Mouse (Mus musculus) C2C12 (cell line): Measurements from ENCODE around the gene Sp9. TPM values are rescaled to one million over a fixed set of nuclear protein-coding genes. Genes with fewer than 3 reads are reported as not detected.

Experiments
- H3K27me3 ChIP-seq: one replicate; pipeline ENCODE4 v1.6.1; 2011; ENCODE audit not compliant: control insufficient read depth, insufficient read depth, insufficient read length
- H3K36me3 ChIP-seq: one replicate; pipeline ENCODE4 v1.6.1; 2011; ENCODE audit not compliant: control insufficient read depth, insufficient read depth
- H3K4me3 ChIP-seq: one replicate; pipeline ENCODE4 v1.5.1; 2011; ENCODE audit warnings: mild to moderate bottlenecking, control low read depth; ENCODE audit not compliant: poor library complexity, insufficient read depth, severe bottlenecking
- H3K79me2 ChIP-seq: one replicate; pipeline ENCODE4 v1.6.1; 2011; ENCODE audit not compliant: control insufficient read depth, insufficient read depth
- H3K79me3 ChIP-seq: one replicate; pipeline ENCODE4 v1.6.1; 2011; ENCODE audit warnings: low read depth, control low read depth
- H3ac ChIP-seq: one replicate; pipeline ENCODE3; 2011; ENCODE audit warnings: low read depth; ENCODE audit not compliant: control insufficient read depth, insufficient read length
- CEBPB ChIP-seq: IDR thresholded peaks from one replicate; pipeline ENCODE4 v1.6.1; 2011; ENCODE audit warnings: low read depth, mild to moderate bottlenecking, control low read depth, moderate library complexity
- CTCF ChIP-seq: IDR thresholded peaks from one replicate; pipeline ENCODE4 v1.5.1; 2011; ENCODE audit not compliant: control insufficient read depth, insufficient read depth, insufficient read length
- FOSL1 ChIP-seq: IDR thresholded peaks from one replicate; pipeline ENCODE4 v1.8.0; 2011; ENCODE audit warnings: mild to moderate bottlenecking, low read length; ENCODE audit not compliant: poor library complexity, insufficient read depth, severe bottlenecking
- MAX ChIP-seq: IDR thresholded peaks from one replicate; pipeline ENCODE4 v1.6.1; 2011; ENCODE audit warnings: mild to moderate bottlenecking, control low read depth
- MYOD1 ChIP-seq: IDR thresholded peaks from one replicate; pipeline ENCODE4 v1.6.1; 2011; ENCODE audit warnings: low read depth; ENCODE audit not compliant: control insufficient read depth, insufficient read length
- MYOG ChIP-seq: IDR thresholded peaks from one replicate; pipeline ENCODE4 v1.6.1; 2011; ENCODE audit not compliant: control insufficient read depth, insufficient read length; ENCODE audit errors: extremely low read depth
- USF1 ChIP-seq: IDR thresholded peaks from one replicate; pipeline ENCODE4 v1.6.1; 2011; ENCODE audit warnings: low read depth, mild to moderate bottlenecking, control low read depth, moderate library complexity
- polyA plus RNA-seq: library from polyadenylated mRNA; unstranded; fragments of >200 nt; fragmentation: generic; extraction: Trizol; gene quantifications from one replicate; pipeline ENCODE4 v1.2.1, GENCODE M21; 2012; ENCODE audit warnings: missing spikeins

The Sp9 gene
- polyA plus RNA-seq, 1 experiment: 0.02 TPM

DNA sequence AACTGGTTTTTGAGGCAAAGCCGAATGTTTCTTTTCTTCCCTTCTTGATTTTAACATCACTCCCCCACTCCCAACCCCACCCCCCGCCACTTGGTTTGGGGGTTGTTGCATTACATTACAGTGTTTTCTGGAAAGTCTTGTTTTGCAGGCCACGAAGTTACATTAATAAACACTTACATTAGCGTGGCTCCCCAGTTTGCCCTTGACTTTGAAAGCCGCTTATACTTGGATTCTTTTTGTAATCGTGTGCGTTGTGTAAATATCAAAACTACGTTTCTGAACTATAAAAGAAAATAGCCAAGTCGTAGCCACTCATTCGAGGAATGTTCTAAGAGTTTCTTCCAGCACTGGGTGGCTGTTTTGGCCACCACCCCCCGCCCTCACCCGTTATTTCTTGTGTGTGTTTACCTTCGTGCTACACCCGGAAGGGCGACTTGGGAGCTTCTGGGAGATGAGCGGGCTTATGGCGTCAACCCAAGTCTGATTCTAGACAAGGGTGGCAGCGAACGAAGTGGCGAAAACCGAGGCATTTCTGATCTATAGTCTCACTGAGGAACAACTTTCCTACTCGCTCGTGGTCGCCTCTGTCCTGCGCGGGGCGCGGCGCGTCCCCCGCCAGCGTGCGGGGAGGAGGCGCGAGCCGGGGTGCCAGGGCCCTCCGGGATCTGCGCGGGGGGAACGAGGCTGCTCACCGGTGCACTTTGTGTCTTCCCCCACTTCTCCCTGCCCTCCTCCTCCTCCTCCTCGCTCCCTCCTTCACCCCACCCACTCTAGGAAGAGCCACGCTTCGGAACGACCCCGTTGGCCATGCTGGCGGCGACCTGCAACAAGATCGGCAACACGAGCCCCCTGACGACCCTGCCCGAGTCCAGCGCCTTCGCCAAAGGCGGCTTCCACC lies 875 bp downstream of the Sp9 start:
- Histone ChIP-seq H3K79me3 (no peaks in the 10 kb centered on the region), H3ac (peak overlapping the region; percentile 16), H3K36me3 (no peaks in the 10 kb centered on the region), H3K4me3 (peak overlapping the region; percentile 18), H3K27me3 (peaks cover 47% of the 10 kb centered on the region), H3K79me2 (no peaks in the 10 kb centered on the region)
- no peak for TF ChIP-seq MYOD1

DNA sequence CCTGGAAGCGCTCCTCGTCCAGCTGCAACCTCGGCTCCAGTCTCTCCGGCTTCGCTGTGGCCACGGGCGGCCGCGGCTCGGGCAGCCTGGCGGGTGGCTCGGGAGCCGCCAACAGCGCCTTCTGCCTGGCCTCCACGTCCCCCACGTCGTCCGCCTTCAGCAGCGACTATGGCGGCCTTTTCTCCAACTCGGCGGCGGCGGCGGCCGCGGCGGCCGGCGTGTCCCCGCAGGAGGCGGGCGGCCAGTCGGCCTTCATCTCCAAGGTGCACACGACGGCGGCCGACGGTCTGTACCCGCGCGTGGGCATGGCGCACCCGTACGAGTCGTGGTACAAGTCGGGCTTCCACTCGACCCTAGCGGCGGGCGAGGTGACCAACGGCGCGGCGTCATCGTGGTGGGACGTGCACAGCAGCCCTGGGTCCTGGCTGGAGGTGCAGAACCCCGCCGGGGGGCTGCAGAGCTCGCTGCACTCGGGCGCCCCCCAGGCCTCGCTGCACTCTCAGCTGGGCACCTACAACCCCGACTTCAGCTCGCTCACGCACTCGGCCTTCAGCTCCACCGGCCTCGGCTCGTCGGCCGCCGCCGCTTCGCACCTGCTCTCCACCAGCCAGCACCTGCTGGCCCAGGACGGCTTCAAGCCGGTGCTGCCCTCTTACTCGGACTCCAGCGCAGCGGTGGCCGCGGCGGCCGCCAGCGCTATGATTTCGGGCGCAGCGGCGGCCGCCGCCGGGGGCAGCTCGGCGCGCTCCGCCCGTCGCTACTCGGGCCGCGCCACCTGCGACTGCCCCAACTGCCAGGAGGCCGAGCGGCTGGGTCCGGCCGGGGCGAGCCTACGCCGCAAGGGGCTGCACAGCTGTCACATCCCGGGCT lies 1.8 kb downstream of the Sp9 start:
- TF ChIP-seq CTCF: no peak
- Histone ChIP-seq H3K36me3 (no peaks in the 10 kb centered on the region), H3ac (peak overlapping the region; percentile 16), H3K79me3 (no peaks in the 10 kb centered on the region), H3K27me3 (peaks cover 49% of the 10 kb centered on the region), H3K79me2 (no peaks in the 10 kb centered on the region), H3K4me3 (peak overlapping the region; percentile 18)

DNA sequence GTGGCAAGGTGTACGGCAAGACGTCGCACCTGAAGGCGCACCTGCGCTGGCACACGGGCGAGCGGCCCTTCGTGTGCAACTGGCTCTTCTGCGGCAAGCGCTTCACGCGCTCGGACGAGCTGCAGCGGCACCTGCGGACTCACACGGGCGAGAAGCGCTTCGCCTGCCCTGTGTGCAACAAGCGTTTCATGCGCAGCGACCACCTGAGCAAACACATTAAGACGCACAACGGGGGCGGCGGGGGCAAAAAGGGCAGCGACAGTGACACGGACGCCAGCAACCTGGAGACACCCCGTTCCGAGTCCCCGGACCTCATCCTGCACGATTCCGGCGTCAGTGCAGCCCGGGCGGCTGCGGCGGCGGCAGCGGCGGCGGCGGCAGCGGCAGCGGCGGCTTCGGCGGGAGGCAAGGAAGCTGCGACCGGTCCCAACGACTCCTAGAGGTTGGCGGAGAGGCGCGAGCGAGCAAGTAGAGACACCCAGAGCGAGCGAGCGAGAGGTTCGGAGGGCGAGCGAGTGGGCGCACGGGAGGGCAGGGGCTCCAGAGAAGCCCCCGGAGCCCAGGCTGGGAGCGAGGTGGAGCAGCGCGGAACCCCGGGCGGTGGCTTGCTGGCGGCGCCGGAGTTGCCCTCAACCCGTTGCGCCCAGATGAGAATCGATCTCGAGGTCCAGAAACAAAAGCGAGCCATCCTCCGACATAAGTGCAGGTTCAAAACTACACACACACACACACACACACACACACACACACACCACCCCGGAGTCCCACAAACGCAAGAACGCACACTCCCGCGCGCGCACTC lies 2.6 kb downstream of the Sp9 start:
- no peak overlapping the region for H3K4me3 ChIP-seq
- H3K79me3 ChIP-seq: no peaks in the 10 kb centered on the region
- TF ChIP-seq CEBPB (no peak), CTCF (no peak), MYOD1 (no peak), MYOG (no peak), USF1 (no peak), MAX (no peak), FOSL1 (no peak)
- H3K27me3 ChIP-seq: peaks cover 55% of the 10 kb centered on the region
- H3K79me2 ChIP-seq: no peaks in the 10 kb centered on the region
- H3K36me3 ChIP-seq: no peaks in the 10 kb centered on the region
- no peak overlapping the region for H3ac ChIP-seq

DNA sequence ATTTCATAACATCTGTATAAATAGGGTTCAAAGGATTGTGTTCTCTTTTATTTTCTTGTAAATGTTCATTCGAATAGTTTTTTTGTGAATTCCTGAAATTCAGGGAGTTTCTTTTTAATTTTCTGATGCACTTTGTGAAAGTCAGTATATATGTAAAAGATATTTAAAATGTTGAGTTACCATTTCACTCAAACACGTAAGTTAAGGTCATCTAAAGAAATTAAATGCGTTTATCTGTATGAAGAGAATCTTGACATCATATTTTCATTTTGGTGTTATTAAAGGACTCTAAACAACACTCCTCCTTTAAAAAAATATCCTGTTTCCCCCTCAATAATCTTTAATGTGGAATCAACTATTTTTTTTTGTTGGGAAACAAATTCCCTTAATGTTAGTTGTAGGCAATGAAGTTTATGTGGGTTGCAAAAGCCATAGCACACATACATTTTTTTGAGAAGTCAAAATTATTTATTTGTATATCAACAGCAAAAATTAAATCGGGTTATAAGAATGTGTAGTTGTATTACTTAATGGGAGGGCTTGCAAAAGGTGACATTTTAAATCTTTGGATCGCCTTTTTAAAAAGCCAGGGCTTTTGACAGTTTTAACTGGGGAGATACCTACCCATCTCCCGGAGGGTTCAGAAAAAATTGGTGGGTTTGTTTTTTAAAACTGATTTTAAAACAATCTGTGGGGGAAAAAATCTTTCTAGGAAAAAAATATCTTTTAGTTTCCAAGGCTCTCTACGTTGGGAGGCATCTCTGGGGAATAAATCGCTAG lies 3.7 kb downstream of the Sp9 start:
- no peaks in the 10 kb centered on the region for H3K79me2 ChIP-seq
- no peak overlapping the region for H3K4me3 ChIP-seq
- TF ChIP-seq MAX (no peak), CEBPB (no peak), FOSL1 (no peak), MYOD1 (no peak), CTCF (no peak), USF1 (no peak), MYOG (no peak)
- no peak overlapping the region for H3ac ChIP-seq
- H3K36me3 ChIP-seq: no peaks in the 10 kb centered on the region
- no peaks in the 10 kb centered on the region for H3K79me3 ChIP-seq
- peaks cover 52% of the 10 kb centered on the region for H3K27me3 ChIP-seq

DNA sequence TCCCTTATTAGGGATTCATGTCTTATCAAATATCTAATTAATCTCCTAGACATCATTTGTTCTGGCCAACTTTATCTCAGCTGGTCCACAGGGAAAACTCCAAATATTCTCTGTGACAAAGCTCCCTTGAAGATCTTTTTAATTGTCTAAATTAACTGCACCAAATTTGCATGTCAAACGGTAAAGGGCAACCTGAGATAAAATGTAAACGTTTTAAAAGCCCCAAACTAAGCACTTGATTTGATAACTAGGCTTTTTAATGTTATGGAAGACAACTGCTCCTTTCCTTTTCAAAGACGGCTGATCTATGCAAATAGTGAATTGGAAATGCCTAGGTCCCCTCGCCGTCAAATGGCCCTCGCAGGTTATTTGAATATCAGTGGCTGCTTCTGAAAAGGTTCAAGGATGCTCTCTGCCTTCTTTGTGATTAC lies 4.4 kb downstream of the Sp9 start:
- Histone ChIP-seq H3K36me3 (no peaks in the 10 kb centered on the region), H3K79me3 (no peaks in the 10 kb centered on the region), H3K27me3 (peaks cover 47% of the 10 kb centered on the region), H3ac (no peak overlapping the region), H3K79me2 (no peaks in the 10 kb centered on the region), H3K4me3 (no peak overlapping the region)
- TF ChIP-seq CEBPB: no peak
- no peak for TF ChIP-seq MYOD1
- no peak for TF ChIP-seq USF1
- TF ChIP-seq FOSL1: no peak
- no peak for TF ChIP-seq MYOG
- TF ChIP-seq MAX: no peak
- no peak for TF ChIP-seq CTCF
